Mouse (Mus musculus) stomach, postnatal 0 days (tissue): ENCODE results near the gene Mroh7.

Source experiments
- CTCF ChIP-seq: IDR thresholded peaks from 2 replicates; pipeline ENCODE4 v1.5.1; 2016; ENCODE audit warnings: antibody characterized with exemption, low read depth, mild to moderate bottlenecking, moderate library complexity
- EP300 ChIP-seq: optimal IDR thresholded peaks from 2 replicates; pipeline ENCODE3; 2016; ENCODE audit warnings: antibody characterized with exemption

DNA sequence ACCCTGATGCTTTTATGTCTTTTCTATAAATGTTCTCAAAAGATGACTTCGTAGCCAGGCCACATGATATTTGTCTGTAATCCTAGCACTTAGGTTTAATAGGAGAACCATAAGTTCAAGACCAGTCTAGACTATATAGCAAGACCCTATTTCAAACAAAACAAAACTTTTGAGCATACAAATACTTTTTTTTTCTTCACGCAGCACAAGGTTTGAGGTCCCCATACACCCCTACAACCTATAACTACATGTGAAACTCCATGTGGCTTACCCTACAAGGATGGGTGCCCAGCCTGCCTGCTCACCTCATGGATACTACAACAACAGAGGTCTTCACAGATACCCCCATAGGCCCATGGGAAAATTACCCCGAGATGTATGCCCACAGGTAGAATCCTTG is 51.6 kb downstream of the Mroh7 start:
- no peak for TF ChIP-seq CTCF
- no peak for TF ChIP-seq EP300
